Mouse (Mus musculus) embryonic facial prominence, embryonic 12.5 days (tissue): Measurements from ENCODE around the gene Tigd3. TPM values are rescaled to one million over a fixed set of nuclear protein-coding genes. Genes with fewer than 3 reads are reported as not detected.

Source experiments
- ATAC-seq: fragments of 200-750 bp; cut with Nextera tagmentation; 2 replicates; pipeline ENCODE4 v1.8.0; 2017; ENCODE audit not compliant: insufficient number of reproducible peaks, insufficient read depth, low FRiP score, low TSS enrichment
- H3K27ac ChIP-seq: fragments of 300-500 bp; sonication (generic); 2 replicates; pipeline ENCODE4 v1.5.1; 2016; ENCODE audit warnings: mild to moderate bottlenecking
- H3K27me3 ChIP-seq: fragments of 300-500 bp; sonication (generic); 2 replicates; pipeline ENCODE4 v1.6.1; 2016; ENCODE audit warnings: mild to moderate bottlenecking, moderate library complexity
- H3K36me3 ChIP-seq: fragments of 300-500 bp; sonication (generic); 2 replicates; pipeline ENCODE4 v1.6.1; 2016; ENCODE audit warnings: mild to moderate bottlenecking
- H3K4me1 ChIP-seq: fragments of 300-500 bp; sonication (generic); 2 replicates; pipeline ENCODE4 v1.6.1; 2016
- H3K4me2 ChIP-seq: fragments of 300-500 bp; sonication (generic); replicated peaks from 2 replicates; pipeline ENCODE4 v1.6.1; 2016; ENCODE audit warnings: mild to moderate bottlenecking, moderate library complexity
- H3K4me3 ChIP-seq: fragments of 300-500 bp; sonication (generic); 2 replicates; pipeline ENCODE4 v1.5.1; 2016; ENCODE audit warnings: mild to moderate bottlenecking
- H3K9ac ChIP-seq: fragments of 300-500 bp; sonication (generic); 2 replicates; pipeline ENCODE4 v1.6.1; 2016; ENCODE audit warnings: mild to moderate bottlenecking, moderate library complexity
- H3K9me3 ChIP-seq: fragments of 300-500 bp; sonication (generic); 2 replicates; pipeline ENCODE4 v1.6.1; 2016; ENCODE audit warnings: mild to moderate bottlenecking, moderate library complexity
- WGBS: fragments of 180-500 bp; shearing (Covaris S2); methylation state at CpG from one replicate; pipeline ENCODE4 v1.1.7; 2016; 5-methylcytosine and 5-hydroxymethylcytosine counted together
- polyA plus RNA-seq: library from polyadenylated mRNA; unstranded; fragments of >200 nt; fragmentation: Nextera tagmentation; extraction: Ambion mirVana; gene quantifications from 2 replicates; pipeline ENCODE4 v1.2.1, GENCODE M21; 2016

Gene Tigd3
- polyA plus RNA-seq, 1 experiment from 2014 or later, result 6.3 TPM

GRCm38 (mm10) chr19:5844831-5845318, 49.1 kb downstream of the Tigd3 start:
- H3K4me2 ChIP-seq, result peak overlapping the region; percentile 53
- peak overlapping the region; percentile 27; the same call in 1 of the 2 replicates for H3K9ac ChIP-seq
- H3K4me1 ChIP-seq, result peaks cover 61% of the 10 kb centered on the region
- peak overlapping the region; percentile 95 for H3K27ac ChIP-seq
- WGBS, result 80% methylated on average over 12 of the region's 12 CpGs
- H3K36me3 ChIP-seq, result no peaks in the 10 kb centered on the region
- peak overlapping the region; percentile 32 for H3K4me3 ChIP-seq
- ATAC-seq, result no peak
- H3K9me3 ChIP-seq, result no peaks in the 10 kb centered on the region
- H3K27me3 ChIP-seq, result no peaks in the 10 kb centered on the region

GRCm38 (mm10) chr19:5843781-5844691, 49.9 kb downstream of the Tigd3 start:
- ATAC-seq, result no peak
- peaks cover 52% of the 10 kb centered on the region for H3K4me1 ChIP-seq
- no peaks in the 10 kb centered on the region for H3K36me3 ChIP-seq
- H3K4me2 ChIP-seq, result peak overlapping the region; percentile 53; the same call in 1 of the 2 replicates
- peak overlapping the region; percentile 95; the same call in 1 of the 2 replicates for H3K27ac ChIP-seq
- no peaks in the 10 kb centered on the region for H3K27me3 ChIP-seq
- no peaks in the 10 kb centered on the region for H3K9me3 ChIP-seq
- H3K4me3 ChIP-seq, result peak overlapping the region; percentile 32; the same call in 1 of the 2 replicates
- WGBS, result 84% methylated on average over 30 of the region's 30 CpGs
- no peak overlapping the region for H3K9ac ChIP-seq

GRCm38 (mm10) chr19:5842785-5843730, 50.9 kb downstream of the Tigd3 start:
- Histone ChIP-seq H3K27me3 (no peaks in the 10 kb centered on the region), H3K9ac (no peak overlapping the region), H3K4me3 (0 out of 2 replicates have a peak overlapping the region, but pooled peaks have one; percentile 32), H3K36me3 (no peaks in the 10 kb centered on the region), H3K9me3 (no peaks in the 10 kb centered on the region), H3K4me1 (peaks cover 42% of the 10 kb centered on the region), H3K4me2 (0 out of 2 replicates have a peak overlapping the region, but pooled peaks have one; percentile 5), H3K27ac (no peak overlapping the region; the same call in 1 of the 2 replicates)
- no peak for ATAC-seq
- 75% methylated on average over 9 of the region's 9 CpGs for WGBS

GRCm38 (mm10) chr19:5841999-5842784, 51.8 kb downstream of the Tigd3 start:
- no peaks in the 10 kb centered on the region for H3K9me3 ChIP-seq
- no peak overlapping the region for H3K27ac ChIP-seq
- H3K4me3 ChIP-seq, result no peak overlapping the region
- no peaks in the 10 kb centered on the region for H3K36me3 ChIP-seq
- H3K4me2 ChIP-seq, result no peak overlapping the region
- ATAC-seq, result no peak
- no peaks in the 10 kb centered on the region for H3K27me3 ChIP-seq
- H3K9ac ChIP-seq, result no peak overlapping the region
- peaks cover 34% of the 10 kb centered on the region for H3K4me1 ChIP-seq
- WGBS, result 67% methylated on average over 5 of the region's 5 CpGs

GRCm38 (mm10) chr19:5841389-5841946, 52.5 kb downstream of the Tigd3 start:
- Histone ChIP-seq H3K4me3 (no peak overlapping the region), H3K4me2 (no peak overlapping the region; the same call in 1 of the 2 replicates), H3K36me3 (no peaks in the 10 kb centered on the region), H3K27me3 (no peaks in the 10 kb centered on the region), H3K4me1 (peaks cover 27% of the 10 kb centered on the region), H3K9ac (no peak overlapping the region), H3K27ac (no peak overlapping the region), H3K9me3 (no peaks in the 10 kb centered on the region)
- 58% methylated on average over 4 of the region's 4 CpGs for WGBS
- ATAC-seq, result no peak

Other genes starting within 250 kb of the Tigd3 start
- 27.0 and 28.7 TPM in 2 replicates for gene Sipa1, start 230.4 kb downstream of the Tigd3 start, polyA plus RNA-seq
- gene Map3k11, start 205.4 kb downstream of the Tigd3 start, polyA plus RNA-seq, result 24.7 and 26.0 TPM in 2 replicates
- 33.1 and 37.9 TPM in 2 replicates for gene Pcnx3, start 205.2 kb downstream of the Tigd3 start, polyA plus RNA-seq
- 0.24 TPM in 1 of 2 replicates, not detected in the other for gene Kcnk7, start 189.8 kb downstream of the Tigd3 start, polyA plus RNA-seq
- 14.4 TPM in 2 replicates for gene Ehbp1l1, start 167.8 kb downstream of the Tigd3 start, polyA plus RNA-seq
- gene Fam89b, start 164.5 kb downstream of the Tigd3 start, polyA plus RNA-seq, result 143 and 150 TPM in 2 replicates
- gene Ltbp3, start 153.2 kb downstream of the Tigd3 start, polyA plus RNA-seq, result 25.3 and 27.0 TPM in 2 replicates
- gene Scyl1, start 122.7 kb downstream of the Tigd3 start, polyA plus RNA-seq, result 78.8 and 80.0 TPM in 2 replicates
- 35.3 and 41.4 TPM in 2 replicates for gene Frmd8, start 18.9 kb downstream of the Tigd3 start, polyA plus RNA-seq
- 2.0 and 3.1 TPM in 2 replicates for gene Slc25a45, start 16.3 kb downstream of the Tigd3 start, polyA plus RNA-seq
- 192 and 207 TPM in 2 replicates for gene Dpf2, start 18.9 kb upstream of the Tigd3 start, polyA plus RNA-seq
- 3.6 and 4.2 TPM in 2 replicates for gene Cdc42ep2, start 30.7 kb upstream of the Tigd3 start, polyA plus RNA-seq
- 80.5 and 82.9 TPM in 2 replicates for gene Pola2, start 70.1 kb upstream of the Tigd3 start, polyA plus RNA-seq
- gene Slc22a20, start 92.0 kb upstream of the Tigd3 start, polyA plus RNA-seq, result not detected in 2 replicates
- 7.0 and 7.7 TPM in 2 replicates for gene Capn1, start 121.7 kb upstream of the Tigd3 start, polyA plus RNA-seq
- gene Syvn1, start 152.4 kb upstream of the Tigd3 start, polyA plus RNA-seq, result 26.4 and 29.8 TPM in 2 replicates
- 79.3 and 79.4 TPM in 2 replicates for gene Mrpl49, start 163.6 kb upstream of the Tigd3 start, polyA plus RNA-seq
- gene Fau, start 163.7 kb upstream of the Tigd3 start, polyA plus RNA-seq, result 703 and 704 TPM in 2 replicates
- 38.1 and 39.3 TPM in 2 replicates for gene Znhit2, start 167.0 kb upstream of the Tigd3 start, polyA plus RNA-seq
- gene Tm7sf2, start 174.2 kb upstream of the Tigd3 start, polyA plus RNA-seq, result 31.9 and 33.2 TPM in 2 replicates
- 76.0 and 78.4 TPM in 2 replicates for gene Vps51, start 183.1 kb upstream of the Tigd3 start, polyA plus RNA-seq
- not detected in 2 replicates for gene Tmem262, start 185.9 kb upstream of the Tigd3 start, polyA plus RNA-seq
- gene Gm28374, start 188.1 kb upstream of the Tigd3 start, polyA plus RNA-seq, result 1.2 and 2.0 TPM in 2 replicates
- gene Zfpl1, start 190.8 kb upstream of the Tigd3 start, polyA plus RNA-seq, result 75.5 and 80.8 TPM in 2 replicates
- 40.6 TPM in 2 replicates for gene Cdca5, start 190.8 kb upstream of the Tigd3 start, polyA plus RNA-seq
- gene AC131692.1, start 200.3 kb upstream of the Tigd3 start, polyA plus RNA-seq, result 0.43 and 0.50 TPM in 2 replicates
- gene Naaladl1, start 211.6 kb upstream of the Tigd3 start, polyA plus RNA-seq, result 0.55 and 0.64 TPM in 2 replicates
- 55.6 and 58.8 TPM in 2 replicates for gene Sac3d1, start 224.5 kb upstream of the Tigd3 start, polyA plus RNA-seq
- gene Snx15, start 234.2 kb upstream of the Tigd3 start, polyA plus RNA-seq, result 33.6 and 35.8 TPM in 2 replicates
- not detected in 2 replicates for gene Batf2, start 246.8 kb upstream of the Tigd3 start, polyA plus RNA-seq
- 100 and 102 TPM in 2 replicates for gene Arl2, start 247.4 kb upstream of the Tigd3 start, polyA plus RNA-seq